Mouse (Mus musculus) hindbrain, postnatal 0 days (tissue): ENCODE results near the gene Synpo2l. TPM values are rescaled to one million over a fixed set of nuclear protein-coding genes. Genes with fewer than 3 reads are reported as not detected.

Experiments used
- ATAC-seq: fragments of 200-750 bp; cut with Nextera tagmentation; 2 replicates; pipeline ENCODE4 v1.8.0; 2017; ENCODE audit warnings: mild to moderate bottlenecking, moderate TSS enrichment, moderate library complexity
- DNase-seq: peaks from one replicate; pipeline ENCODE4 v3.0.0-alpha.2; 2015; ENCODE audit warnings: low spot score
- H3K27ac ChIP-seq: fragments of 300-500 bp; sonication (generic); 2 replicates; pipeline ENCODE4 v1.5.1; 2014; ENCODE audit warnings: mild to moderate bottlenecking
- H3K27me3 ChIP-seq: fragments of 300-500 bp; sonication (generic); 2 replicates; pipeline ENCODE4 v1.6.1; 2014; ENCODE audit warnings: low read length, mixed read lengths; ENCODE audit not compliant: insufficient read depth
- H3K36me3 ChIP-seq: fragments of 300-500 bp; sonication (generic); 2 replicates; pipeline ENCODE4 v1.6.1; 2014; ENCODE audit warnings: low read length, mixed read lengths; ENCODE audit not compliant: insufficient read depth
- H3K4me1 ChIP-seq: fragments of 300-500 bp; sonication (generic); 2 replicates; pipeline ENCODE4 v1.6.1; 2014; ENCODE audit warnings: antibody characterized with exemption, low read length, mixed read lengths; ENCODE audit not compliant: insufficient read depth
- H3K4me2 ChIP-seq: fragments of 300-500 bp; sonication (generic); 2 replicates; pipeline ENCODE4 v1.6.1; 2014; ENCODE audit warnings: low read depth, mild to moderate bottlenecking, low read length, moderate library complexity, mixed read lengths
- H3K4me3 ChIP-seq: fragments of 300-500 bp; sonication (generic); 2 replicates; pipeline ENCODE4 v1.5.1; 2014; ENCODE audit warnings: low read length
- H3K9ac ChIP-seq: fragments of 300-500 bp; sonication (generic); replicated peaks from 2 replicates; pipeline ENCODE4 v1.6.1; 2014; ENCODE audit warnings: mild to moderate bottlenecking, low read length, moderate library complexity, mixed read lengths
- H3K9me3 ChIP-seq: fragments of 300-500 bp; sonication (generic); 2 replicates; pipeline ENCODE4 v1.6.1; 2016; ENCODE audit warnings: low read length, mixed read lengths
- CTCF ChIP-seq: IDR thresholded peaks from 2 replicates; pipeline ENCODE4 v1.5.1; 2016; ENCODE audit warnings: antibody characterized with exemption, control low read depth, low read depth
- WGBS: fragments of 180-500 bp; shearing (Covaris S2); extraction: QIAGEN DNeasy Blood & Tissue Kit; methylation state at CpG from one replicate; pipeline ENCODE4 v1.1.7; 2014; 5-methylcytosine and 5-hydroxymethylcytosine counted together
- polyA plus RNA-seq: library from polyadenylated mRNA; unstranded; fragments of >200 nt; fragmentation: Nextera tagmentation; extraction: Ambion mirVana; gene quantifications from 2 replicates; pipeline ENCODE4 v1.2.1, GENCODE M21; 2015
- total RNA-seq: library from RNA; depleted of rRNA; stranded (reverse); fragments of >200 nt; gene quantifications from 2 replicates; pipeline ENCODE4 v1.2.3, GENCODE M21; 2014

Gene Synpo2l
- total and polyA plus RNA-seq, 2 experiments from 2014 or later: 0.20 to 0.52 TPM

GRCm38 (mm10) chr14:20702096-20702740 lies 34.1 kb upstream of the Synpo2l start:
- Histone ChIP-seq H3K27me3 (no peaks in the 10 kb centered on the region), H3K27ac (peak overlapping the region; percentile 88), H3K4me2 (peak overlapping the region; percentile 65), H3K9ac (peak overlapping the region; percentile 84), H3K36me3 (peaks cover 4% of the 10 kb centered on the region; the same call in 1 of the 2 replicates), H3K9me3 (no peaks in the 10 kb centered on the region), H3K4me3 (peak overlapping the region; percentile 67), H3K4me1 (peaks cover 6% of the 10 kb centered on the region; the same call in 1 of the 2 replicates)
- DNase-seq (no peak), ATAC-seq (no peak; the same call in 1 of the 2 replicates)
- WGBS: 15% methylated on average over 15 of the region's 15 CpGs
- TF ChIP-seq CTCF: no peak

DNA sequence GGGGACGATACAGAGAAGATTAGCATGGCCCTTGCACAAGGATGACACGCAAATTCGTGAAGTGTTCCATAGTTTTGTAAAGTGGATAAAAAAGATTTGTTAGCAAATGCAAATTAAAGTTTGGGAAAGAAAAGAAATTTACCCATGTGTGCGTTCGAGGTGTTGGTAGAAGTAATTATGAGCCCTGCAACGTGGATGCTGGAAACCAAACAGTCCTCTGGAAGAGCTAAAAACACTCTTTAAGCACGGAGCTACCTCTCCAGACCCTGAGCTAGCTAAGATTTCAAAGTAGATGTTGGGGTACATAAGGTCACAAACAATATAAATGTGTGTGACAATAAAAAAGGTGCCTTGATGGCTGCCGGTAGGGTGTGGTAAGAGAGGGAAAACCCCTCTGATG lies 33.4 kb upstream of the Synpo2l start:
- Histone ChIP-seq H3K4me3 (no peak overlapping the region), H3K27me3 (no peaks in the 10 kb centered on the region), H3K27ac (no peak overlapping the region), H3K4me1 (peaks cover 10% of the 10 kb centered on the region), H3K9me3 (no peaks in the 10 kb centered on the region), H3K9ac (peak overlapping the region; percentile 84; the same call in 1 of the 2 replicates), H3K36me3 (peaks cover 4% of the 10 kb centered on the region; the same call in 1 of the 2 replicates), H3K4me2 (peak overlapping the region; percentile 65)
- TF ChIP-seq CTCF: no peak
- WGBS: 84% methylated on average over 8 of the region's 8 CpGs
- ATAC-seq (no peak), DNase-seq (no peak)

DNA sequence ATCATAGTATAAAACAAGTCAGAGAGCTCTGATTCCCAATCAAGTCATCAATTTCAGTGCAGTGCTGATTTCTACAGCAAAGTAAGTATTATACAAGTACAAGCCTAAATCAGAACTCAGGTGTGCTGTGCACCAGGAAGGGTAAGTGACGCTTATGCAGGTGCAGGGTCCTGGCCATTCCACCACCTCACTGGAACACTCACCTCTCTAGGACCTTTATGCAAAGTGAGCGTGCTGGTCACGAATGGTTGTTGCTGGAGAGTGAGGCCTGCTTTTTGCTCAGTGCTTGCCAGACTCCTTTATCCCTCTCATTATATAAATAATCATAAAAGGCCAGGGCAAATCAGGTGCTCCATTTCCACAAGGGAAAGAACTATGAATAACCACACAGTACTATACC lies 32.2 kb upstream of the Synpo2l start:
- ATAC-seq: no peak
- H3K4me1 ChIP-seq: peaks cover 18% of the 10 kb centered on the region
- H3K9ac ChIP-seq: no peak overlapping the region

GRCm38 (mm10) chr14:20698515-20698914 lies 30.4 kb upstream of the Synpo2l start:
- Histone ChIP-seq H3K36me3 (peaks cover 7% of the 10 kb centered on the region), H3K9ac (peak overlapping the region; percentile 15; the same call in 1 of the 2 replicates), H3K4me2 (peak overlapping the region; percentile 82), H3K27me3 (no peaks in the 10 kb centered on the region), H3K27ac (no peak overlapping the region), H3K9me3 (no peaks in the 10 kb centered on the region), H3K4me3 (no peak overlapping the region), H3K4me1 (peaks cover 18% of the 10 kb centered on the region)
- ATAC-seq: no peak
- DNase-seq: no peak
- TF ChIP-seq CTCF: no peak
- WGBS: 89% methylated on average over 2 of the region's 2 CpGs

More for the DNA sequence above, 32.2 kb upstream of the Synpo2l start:
- DNase-seq: no peak
- Histone ChIP-seq H3K27ac (no peak overlapping the region), H3K4me2 (no peak overlapping the region; the same call in 1 of the 2 replicates), H3K4me3 (no peak overlapping the region), H3K36me3 (peaks cover 4% of the 10 kb centered on the region; the same call in 1 of the 2 replicates), H3K9me3 (no peaks in the 10 kb centered on the region), H3K27me3 (no peaks in the 10 kb centered on the region)
- no peak for TF ChIP-seq CTCF
- 81% methylated on average over 3 of the region's 3 CpGs for WGBS

GRCm38 (mm10) chr14:20696986-20697385 lies 28.8 kb upstream of the Synpo2l start:
- Histone ChIP-seq H3K4me1 (peaks cover 18% of the 10 kb centered on the region), H3K4me3 (peak overlapping the region; percentile 73), H3K36me3 (peaks cover 20% of the 10 kb centered on the region), H3K4me2 (peak overlapping the region; percentile 82), H3K27ac (0 out of 2 replicates have a peak overlapping the region, but pooled peaks have one; percentile 17), H3K9me3 (no peaks in the 10 kb centered on the region), H3K27me3 (no peaks in the 10 kb centered on the region), H3K9ac (peak overlapping the region; percentile 78)
- ATAC-seq: no peak
- peak; percentile 79 for DNase-seq
- TF ChIP-seq CTCF: peak; percentile 67
- WGBS: 3% methylated on average over 1 of the region's 1 CpGs

- peak overlapping the region; percentile 73 for H3K4me3 ChIP-seq
- TF ChIP-seq CTCF: no peak
- H3K27me3 ChIP-seq: no peaks in the 10 kb centered on the region
- peaks cover 12% of the 10 kb centered on the region for H3K4me1 ChIP-seq
- peaks cover 30% of the 10 kb centered on the region for H3K36me3 ChIP-seq
- H3K9me3 ChIP-seq: no peaks in the 10 kb centered on the region
- peak overlapping the region; percentile 82 for H3K4me2 ChIP-seq
- H3K27ac ChIP-seq: peak overlapping the region; percentile 98
- H3K9ac ChIP-seq: peak overlapping the region; percentile 78
- no peak for ATAC-seq
- 10% methylated on average over 26 of the region's 27 CpGs for WGBS
- DNase-seq: no peak
Observed at GRCm38 (mm10) chr14:20695761-20696520, 27.8 kb upstream of the Synpo2l start.
